Mouse (Mus musculus): Measurements from ENCODE around the gene Thpo. TPM values are rescaled to one million over a fixed set of nuclear protein-coding genes. Genes with fewer than 3 reads are reported as not detected.

Gene Thpo
- total and polyA plus RNA-seq, 3 experiments, result 0.18 to 0.84 TPM; not detected in 1

GRCm38 (mm10) chr16:20714307-20715080 is 19.8 kb downstream of the Thpo start:
- intact Hi-C loops (cut with DNase I), result loop anchor here (5.0 kb wide), 2 partner anchors 167 to 217 kb away; partner anchors contain the start of genes Abcf3 and Eif2b5
- no peaks in the 10 kb centered on the region for H3K36me3 ChIP-seq (ENCODE audit: control insufficient read depth, insufficient read depth, low read length)
- H3K4me1 ChIP-seq (ENCODE audit: control insufficient read depth, insufficient read depth, low read length), result peaks cover 4% of the 10 kb centered on the region
- no peak overlapping the region for H3K27ac ChIP-seq
- H3K27me3 ChIP-seq (ENCODE audit: control insufficient read depth, insufficient read depth, low read length), result no peaks in the 10 kb centered on the region
- 72% methylated on average over 11 of the region's 11 CpGs for WGBS
- H3K9ac ChIP-seq (ENCODE audit: low read depth, low read length), result no peak overlapping the region
- no peak overlapping the region for H3K4me3 ChIP-seq
- DNase-seq, result no peak
- H3K79me2 ChIP-seq (replicated peaks; ENCODE audit: control insufficient read depth, insufficient read depth, low read length), result no peaks in the 10 kb centered on the region
- no peak for TF ChIP-seq POLR2A (IDR thresholded peaks at IDR 0.05; ENCODE audit: insufficient read depth, low read depth, low read length)
- no peak for TF ChIP-seq EP300 (IDR thresholded peaks at IDR 0.05; ENCODE audit: insufficient read depth, low read depth, low read length)
- no peak for TF ChIP-seq CTCF (IDR thresholded peaks at IDR 0.05)

- no peak overlapping the region for H3K9ac ChIP-seq (ENCODE audit: low read depth, low read length)
- H3K27ac ChIP-seq, result no peak overlapping the region
- no peaks in the 10 kb centered on the region for H3K27me3 ChIP-seq (ENCODE audit: control insufficient read depth, insufficient read depth, low read length)
- no peak overlapping the region for H3K4me3 ChIP-seq
- H3K4me1 ChIP-seq (ENCODE audit: control insufficient read depth, insufficient read depth, low read length), result peaks cover 2% of the 10 kb centered on the region
- intact Hi-C loops (cut with DNase I), result no loop called here
- WGBS, result 75% methylated on average over 7 of the region's 7 CpGs
- DNase-seq, result no peak
- no peaks in the 10 kb centered on the region for H3K79me2 ChIP-seq (replicated peaks; ENCODE audit: control insufficient read depth, insufficient read depth, low read length)
- H3K36me3 ChIP-seq (ENCODE audit: control insufficient read depth, insufficient read depth, low read length), result no peaks in the 10 kb centered on the region
- no peak for TF ChIP-seq POLR2A (IDR thresholded peaks at IDR 0.05; ENCODE audit: insufficient read depth, low read depth, low read length)
- TF ChIP-seq EP300 (IDR thresholded peaks at IDR 0.05; ENCODE audit: insufficient read depth, low read depth, low read length), result no peak
- TF ChIP-seq CTCF (IDR thresholded peaks at IDR 0.05), result no peak
Observed at GRCm38 (mm10) chr16:20712889-20713288, 21.4 kb downstream of the Thpo start.

DNA sequence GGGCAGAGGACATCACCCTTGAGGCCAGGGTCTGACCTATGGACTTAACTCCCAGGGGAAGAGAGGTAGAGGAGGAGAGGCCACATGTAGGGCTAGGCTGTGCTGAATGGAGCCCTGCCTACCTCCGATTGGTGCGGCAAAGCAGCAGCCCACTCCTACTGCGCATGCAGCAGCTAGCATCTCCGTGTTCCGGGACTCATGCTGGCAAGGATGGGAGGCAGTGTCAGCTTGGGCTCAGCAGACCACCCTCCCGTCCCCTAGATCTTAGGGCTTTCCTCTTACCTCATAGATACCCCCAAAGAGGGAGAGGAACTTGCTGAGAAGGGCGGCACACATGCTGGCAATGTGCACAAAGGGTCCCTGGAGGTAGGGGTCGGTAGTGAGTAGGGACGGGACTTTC is 22.1 kb downstream of the Thpo start:
- no peak for TF ChIP-seq EP300 (IDR thresholded peaks at IDR 0.05; ENCODE audit: insufficient read depth, low read depth, low read length)
- TF ChIP-seq CTCF (IDR thresholded peaks at IDR 0.05), result no peak
- no peak for TF ChIP-seq POLR2A (IDR thresholded peaks at IDR 0.05; ENCODE audit: insufficient read depth, low read depth, low read length)
- 86% methylated on average over 9 of the region's 9 CpGs for WGBS
- H3K4me1 ChIP-seq (ENCODE audit: control insufficient read depth, insufficient read depth, low read length), result peaks cover 2% of the 10 kb centered on the region
- no peaks in the 10 kb centered on the region for H3K36me3 ChIP-seq (ENCODE audit: control insufficient read depth, insufficient read depth, low read length)
- H3K9ac ChIP-seq (ENCODE audit: low read depth, low read length), result no peak overlapping the region
- H3K79me2 ChIP-seq (replicated peaks; ENCODE audit: control insufficient read depth, insufficient read depth, low read length), result no peaks in the 10 kb centered on the region
- no peak overlapping the region for H3K27ac ChIP-seq
- H3K27me3 ChIP-seq (ENCODE audit: control insufficient read depth, insufficient read depth, low read length), result no peaks in the 10 kb centered on the region
- intact Hi-C loops (cut with DNase I), result no loop called here
- H3K4me3 ChIP-seq, result no peak overlapping the region
- no peak for DNase-seq

DNA sequence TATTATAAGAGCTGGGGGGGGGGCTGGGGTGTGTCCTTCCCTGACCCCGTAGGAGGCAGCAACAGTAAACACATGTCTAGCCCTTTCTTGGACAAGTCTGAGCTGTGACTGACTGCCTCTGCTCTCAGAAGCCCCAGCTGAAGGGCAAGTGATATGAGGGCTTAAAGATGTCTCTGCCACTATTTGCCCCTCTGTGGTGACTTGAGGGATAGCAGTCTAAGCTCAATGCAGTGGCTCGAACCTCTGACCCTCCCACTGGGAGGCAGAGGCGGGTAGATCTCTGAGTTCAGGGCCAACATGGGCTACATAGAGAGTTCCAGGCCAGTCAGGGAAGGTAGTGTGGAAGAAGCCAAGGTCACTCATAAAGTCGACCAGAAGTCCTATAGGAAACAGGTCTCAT is 23.5 kb downstream of the Thpo start:
- Histone ChIP-seq H3K27ac (no peak overlapping the region), H3K79me2 (replicated peaks; ENCODE audit: control insufficient read depth, insufficient read depth, low read length) (no peaks in the 10 kb centered on the region), H3K9ac (ENCODE audit: low read depth, low read length) (no peak overlapping the region), H3K4me3 (no peak overlapping the region), H3K27me3 (ENCODE audit: control insufficient read depth, insufficient read depth, low read length) (no peaks in the 10 kb centered on the region), H3K36me3 (ENCODE audit: control insufficient read depth, insufficient read depth, low read length) (no peaks in the 10 kb centered on the region), H3K4me1 (ENCODE audit: control insufficient read depth, insufficient read depth, low read length) (no peaks in the 10 kb centered on the region)
- intact Hi-C loops (cut with DNase I), result no loop called here
- no peak for DNase-seq
- TF ChIP-seq POLR2A (IDR thresholded peaks at IDR 0.05; ENCODE audit: insufficient read depth, low read depth, low read length) (no peak), CTCF (IDR thresholded peaks at IDR 0.05) (peak; percentile 31; the same call in 1 of the 2 replicates), EP300 (IDR thresholded peaks at IDR 0.05; ENCODE audit: insufficient read depth, low read depth, low read length) (no peak)
- WGBS, result 79% methylated on average over 4 of the region's 4 CpGs

GRCm38 (mm10) chr16:20710370-20710769 is 23.9 kb downstream of the Thpo start:
- Histone ChIP-seq H3K4me3 (no peak overlapping the region), H3K4me1 (ENCODE audit: control insufficient read depth, insufficient read depth, low read length) (no peaks in the 10 kb centered on the region), H3K27ac (no peak overlapping the region), H3K36me3 (ENCODE audit: control insufficient read depth, insufficient read depth, low read length) (no peaks in the 10 kb centered on the region), H3K27me3 (ENCODE audit: control insufficient read depth, insufficient read depth, low read length) (no peaks in the 10 kb centered on the region), H3K9ac (ENCODE audit: low read depth, low read length) (no peak overlapping the region), H3K79me2 (replicated peaks; ENCODE audit: control insufficient read depth, insufficient read depth, low read length) (no peaks in the 10 kb centered on the region)
- DNase-seq, result no peak
- 92% methylated on average over 11 of the region's 11 CpGs for WGBS
- intact Hi-C loops (cut with DNase I), result no loop called here
- TF ChIP-seq CTCF (IDR thresholded peaks at IDR 0.05) (no peak), EP300 (IDR thresholded peaks at IDR 0.05; ENCODE audit: insufficient read depth, low read depth, low read length) (no peak), POLR2A (IDR thresholded peaks at IDR 0.05; ENCODE audit: insufficient read depth, low read depth, low read length) (no peak)
